Mouse (Mus musculus) c-Kit-positive CD71-positive TER-119-positive erythroid progenitor cells, embryonic 14.5 days (primary cell): ENCODE measurements at regions not wholly inside any gene's neighbourhood (a gene's known extent, or its start where the extent isn't known, plus 50 kb on each side); places are given as distances from the start of the nearest gene placed in this dataset.

ENCODE experiments used
- DNase-seq: peaks from one replicate; pipeline ENCODE4 v3.0.0-alpha.2; 2013; ENCODE audit warnings: low spot score

GRCm38 (mm10) chr16:42677211-42677610 lies 198.5 kb upstream of the Zbtb20 start:
- no peak for DNase-seq

- no peak for DNase-seq
Measured at GRCm38 (mm10) chr16:42676406-42677075, 199.1 kb upstream of the Zbtb20 start.

GRCm38 (mm10) chr16:42675031-42675430 lies 200.7 kb upstream of the Zbtb20 start:
- no peak for DNase-seq

GRCm38 (mm10) chr16:42666601-42667000 lies 209.1 kb upstream of the Zbtb20 start:
- no peak for DNase-seq

GRCm38 (mm10) chr16:42651904-42652732 lies 223.6 kb upstream of the Zbtb20 start:
- no peak for DNase-seq

GRCm38 (mm10) chr16:42649767-42650166 lies 225.9 kb upstream of the Zbtb20 start:
- DNase-seq, result no peak

- no peak for DNase-seq
Measured at GRCm38 (mm10) chr16:42648531-42649142, 227.0 kb upstream of the Zbtb20 start.

GRCm38 (mm10) chr16:42647762-42648161 lies 227.9 kb upstream of the Zbtb20 start:
- no peak for DNase-seq

GRCm38 (mm10) chr16:42635766-42636165 lies 239.9 kb upstream of the Zbtb20 start:
- no peak for DNase-seq

GRCm38 (mm10) chr16:42627675-42628074 lies 248.0 kb upstream of the Zbtb20 start:
- DNase-seq, result no peak

- DNase-seq, result no peak
Measured at GRCm38 (mm10) chr16:42615920-42616319, 259.8 kb upstream of the Zbtb20 start.

GRCm38 (mm10) chr16:42612011-42612410 lies 263.7 kb upstream of the Zbtb20 start:
- no peak for DNase-seq

GRCm38 (mm10) chr16:42608336-42608735 lies 267.3 kb upstream of the Zbtb20 start:
- no peak for DNase-seq

- no peak for DNase-seq
Measured at GRCm38 (mm10) chr16:42592321-42592720, 251.9 kb upstream of the Gap43 start.

- DNase-seq, result no peak
Measured at GRCm38 (mm10) chr16:42591530-42591929, 251.1 kb upstream of the Gap43 start.

GRCm38 (mm10) chr16:42586196-42586595 lies 245.7 kb upstream of the Gap43 start:
- no peak for DNase-seq

GRCm38 (mm10) chr16:42575517-42575946 lies 235.1 kb upstream of the Gap43 start:
- no peak for DNase-seq

- DNase-seq, result no peak
Measured at GRCm38 (mm10) chr16:42574978-42575377, 234.5 kb upstream of the Gap43 start.

- no peak for DNase-seq
Measured at GRCm38 (mm10) chr16:42570246-42570996, 230.0 kb upstream of the Gap43 start.

- DNase-seq, result no peak
Measured at GRCm38 (mm10) chr16:42569335-42569734, 228.9 kb upstream of the Gap43 start.

- DNase-seq, result no peak
Measured at GRCm38 (mm10) chr16:42549591-42549990, 209.1 kb upstream of the Gap43 start.
